Mouse (Mus musculus) NIH3T3 (cell line): ENCODE data around the gene Ttc28.
A peak's percentile ranks its signal among the peaks of the same experiment; 100 is the strongest.

Source experiments
- DNase-seq: peaks from one replicate; pipeline ENCODE4 v3.0.0-alpha.2; 2012; ENCODE audit warnings: low read depth

Ttc28 gene

DNA sequence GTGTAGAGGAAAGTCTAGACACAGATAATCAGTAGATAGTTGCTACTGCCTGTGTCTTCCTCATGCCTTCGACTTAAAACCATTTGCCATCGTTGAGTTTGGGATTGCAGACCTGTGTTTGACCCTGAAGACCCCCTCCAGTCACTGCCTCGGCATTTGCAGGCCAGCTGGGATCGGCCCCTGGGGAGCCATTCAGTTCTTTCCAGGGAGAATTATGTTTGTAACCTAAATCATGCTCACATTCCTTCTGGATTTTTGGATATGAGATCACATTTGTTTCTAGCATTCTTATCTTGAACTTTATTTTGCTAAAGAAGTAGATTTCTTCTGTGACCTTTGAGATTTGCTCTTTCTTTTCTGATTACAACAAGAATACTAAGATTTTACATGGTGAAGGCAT is 80.5 kb downstream of the Ttc28 start:
- peak; percentile 39 for DNase-seq

GRCm38 (mm10) chr5:110960890-110961289 is 81.3 kb downstream of the Ttc28 start:
- no peak for DNase-seq

DNA sequence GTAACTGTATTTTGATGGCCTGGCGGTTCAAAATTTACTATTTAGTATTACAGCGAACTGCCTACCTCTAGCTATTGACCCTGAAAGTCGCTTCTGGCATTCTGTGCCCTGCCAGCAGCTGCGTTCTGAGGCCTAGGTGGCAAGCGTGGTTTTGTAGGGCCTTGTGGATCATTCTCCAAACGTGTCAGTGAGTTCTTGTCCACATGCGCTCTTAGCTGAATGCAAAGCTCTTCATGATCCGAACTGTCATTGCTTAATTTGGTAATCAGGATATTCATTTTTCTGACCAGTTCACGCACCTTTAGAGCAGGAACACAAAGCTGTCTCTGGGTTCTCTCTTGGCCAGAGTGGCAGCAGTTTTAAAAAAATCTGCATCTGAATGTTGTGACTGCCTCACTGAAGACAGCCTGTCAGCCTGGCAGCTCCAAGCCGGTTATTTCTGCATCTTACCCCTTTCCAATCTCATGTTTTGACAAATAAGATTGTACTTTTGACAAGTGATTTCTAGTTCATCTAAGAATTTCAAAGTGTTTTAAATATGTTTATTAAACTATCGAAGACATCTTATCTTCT is 88.0 kb downstream of the Ttc28 start:
- DNase-seq = no peak

DNA sequence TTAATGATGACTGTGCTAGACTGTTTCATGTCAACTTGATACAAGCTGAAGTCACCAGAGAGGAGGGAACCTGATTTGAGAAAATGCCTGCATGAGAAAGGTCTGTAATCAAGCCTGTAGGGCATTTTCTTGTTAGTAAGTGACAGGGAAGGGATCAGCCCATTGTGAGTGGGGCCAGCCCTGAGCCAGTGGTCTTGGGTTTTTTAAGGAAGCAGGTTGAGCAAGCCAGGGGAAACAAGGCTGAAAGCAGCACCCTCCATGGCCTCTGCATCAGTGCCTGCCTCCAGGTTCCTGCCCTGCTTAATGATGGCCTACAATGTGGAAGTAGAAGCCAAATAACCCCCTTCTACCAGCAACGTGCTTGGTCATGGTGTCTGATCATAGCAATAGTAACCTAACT is 89.0 kb downstream of the Ttc28 start:
- no peak for DNase-seq

GRCm38 (mm10) chr5:110970162-110970780 is 90.7 kb downstream of the Ttc28 start:
- peak; percentile 25 for DNase-seq

DNA sequence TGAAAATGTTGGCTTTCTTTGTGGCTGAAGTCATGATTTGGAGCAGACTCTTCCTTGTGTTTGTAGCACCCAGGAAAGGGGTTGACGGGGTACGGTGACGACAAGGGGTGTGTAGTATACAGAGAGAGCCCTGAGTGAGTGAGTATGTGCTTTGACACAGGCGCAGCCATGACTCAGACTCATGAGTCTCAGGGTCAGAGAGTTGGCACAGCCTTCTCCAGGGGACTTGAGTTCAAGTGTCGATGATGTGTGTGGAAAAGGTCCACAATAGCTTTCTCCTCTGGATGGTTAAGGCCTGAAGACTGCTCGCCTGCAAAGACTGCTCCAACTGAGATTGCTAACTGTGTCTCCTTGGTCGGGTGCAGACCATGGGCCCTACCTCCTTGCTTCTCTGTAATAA is 97.1 kb downstream of the Ttc28 start:
- DNase-seq = peak; percentile 24

DNA sequence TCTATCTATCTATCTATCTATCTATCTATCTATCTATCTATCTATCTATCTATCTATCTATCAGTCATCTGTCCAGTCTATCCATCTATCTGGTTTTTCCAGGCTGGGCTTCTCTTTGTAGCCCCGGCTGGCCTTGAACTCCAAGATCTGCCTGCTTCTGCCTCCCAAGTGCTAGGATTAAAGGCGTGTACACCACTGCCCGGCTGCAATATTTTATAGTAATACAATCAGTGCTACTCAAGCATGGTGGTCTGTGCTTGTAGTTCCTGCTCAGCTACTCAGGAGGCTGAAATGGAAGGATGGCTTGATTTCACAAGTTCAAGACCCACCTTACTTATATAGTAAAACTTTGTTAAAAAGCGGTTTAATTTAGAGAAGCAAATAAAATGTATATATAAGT is 98.2 kb downstream of the Ttc28 start:
- DNase-seq = no peak

DNA sequence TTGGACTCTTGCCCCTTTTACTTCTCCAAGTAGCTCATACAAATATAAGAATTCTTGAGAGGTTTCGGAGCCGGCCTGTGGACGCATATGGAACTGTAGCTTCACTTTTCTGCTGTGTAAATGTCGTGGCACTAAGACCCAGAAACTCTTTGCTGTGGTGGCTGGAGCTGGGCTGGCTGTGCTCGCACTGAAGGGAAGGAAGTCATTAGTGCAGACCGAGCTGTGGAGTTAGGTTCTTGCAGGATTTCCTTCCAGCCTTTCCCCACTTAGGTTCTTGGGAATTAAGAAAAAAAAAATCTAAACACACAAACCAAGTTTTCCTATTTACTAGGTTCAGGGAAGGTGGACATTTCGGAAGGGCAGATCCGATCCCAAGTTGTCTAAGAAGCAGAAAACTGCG is 98.9 kb downstream of the Ttc28 start:
- peak; percentile 88 for DNase-seq

- DNase-seq = peak; percentile 59
Observed at GRCm38 (mm10) chr5:110979011-110979860, 99.6 kb downstream of the Ttc28 start.

DNA sequence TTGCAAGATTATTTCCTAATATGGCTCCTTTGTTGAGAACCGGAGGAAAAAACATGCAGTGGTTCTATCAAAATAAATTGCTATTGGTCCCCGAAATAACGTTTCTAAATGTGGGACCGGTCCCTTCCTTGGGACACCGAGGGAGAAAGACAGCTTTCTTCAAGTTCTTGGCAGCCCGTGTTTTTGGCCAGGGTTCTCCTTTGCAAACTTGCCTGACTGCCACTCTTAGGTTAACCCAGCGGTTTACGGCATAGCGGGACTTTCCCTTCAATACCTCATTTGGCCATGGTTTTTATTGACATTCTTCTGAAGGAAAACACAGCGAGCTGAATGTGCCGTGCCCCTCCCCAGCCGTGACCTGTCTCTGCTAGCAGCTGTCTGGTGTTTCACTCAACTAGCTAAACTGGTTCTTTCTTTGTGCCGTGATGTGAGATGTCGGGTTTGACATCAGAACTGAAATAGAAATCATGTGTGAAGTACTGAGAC is 100.3 kb downstream of the Ttc28 start:
- DNase-seq = peak; percentile 64

DNA sequence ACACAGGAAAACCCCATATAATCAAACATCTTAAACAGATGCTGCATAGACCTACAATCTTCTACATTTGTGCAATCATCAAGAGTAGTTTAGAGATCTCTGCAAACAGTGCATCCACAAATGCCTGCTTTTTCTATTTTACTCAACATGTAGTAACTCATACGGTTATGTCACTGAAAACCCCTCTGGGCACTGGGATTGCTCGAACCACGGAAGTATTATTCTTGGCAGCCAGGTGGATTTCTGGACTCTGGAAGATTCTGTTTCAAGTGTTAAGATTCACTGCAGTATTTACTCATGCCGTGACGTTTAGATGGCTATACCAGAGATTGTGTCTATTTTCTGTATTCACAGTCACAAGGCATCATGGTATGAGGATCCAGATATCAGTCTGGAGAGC is 101.0 kb downstream of the Ttc28 start:
- peak; percentile 60 for DNase-seq

- peak; percentile 25 for DNase-seq
Observed at GRCm38 (mm10) chr5:110982436-110982835, 102.8 kb downstream of the Ttc28 start.

DNA sequence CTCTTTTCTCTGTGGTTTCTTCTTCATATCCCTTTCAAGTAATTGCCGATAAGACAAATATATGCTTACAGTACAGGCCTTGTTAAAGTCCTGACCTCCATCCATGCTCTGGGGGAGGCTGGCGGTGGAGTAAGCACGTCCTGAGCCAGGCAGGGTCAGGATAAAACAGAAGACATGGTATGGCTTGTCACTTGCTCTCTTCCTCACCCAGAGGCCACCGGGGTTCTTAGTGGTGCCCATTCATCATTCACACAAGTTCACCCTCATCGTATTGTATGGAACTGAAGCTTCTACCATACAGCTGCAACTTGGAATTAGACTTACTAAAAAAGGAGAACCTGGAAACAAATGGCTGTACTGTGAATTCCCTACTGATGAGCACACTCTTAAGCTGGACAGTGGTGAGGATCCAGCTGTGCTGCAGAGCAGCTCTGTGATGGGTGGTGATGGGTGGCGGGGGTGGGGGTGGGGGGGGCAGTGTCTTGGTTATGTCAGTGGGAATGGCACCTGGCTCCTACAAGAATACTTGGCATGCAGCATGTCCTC is 104.6 kb downstream of the Ttc28 start:
- no peak for DNase-seq

GRCm38 (mm10) chr5:110996835-110997539 is 117.4 kb downstream of the Ttc28 start:
- DNase-seq = no peak

GRCm38 (mm10) chr5:110997692-110998091 is 118.1 kb downstream of the Ttc28 start:
- DNase-seq = no peak

GRCm38 (mm10) chr5:110998298-110998697 is 118.7 kb downstream of the Ttc28 start:
- no peak for DNase-seq

DNA sequence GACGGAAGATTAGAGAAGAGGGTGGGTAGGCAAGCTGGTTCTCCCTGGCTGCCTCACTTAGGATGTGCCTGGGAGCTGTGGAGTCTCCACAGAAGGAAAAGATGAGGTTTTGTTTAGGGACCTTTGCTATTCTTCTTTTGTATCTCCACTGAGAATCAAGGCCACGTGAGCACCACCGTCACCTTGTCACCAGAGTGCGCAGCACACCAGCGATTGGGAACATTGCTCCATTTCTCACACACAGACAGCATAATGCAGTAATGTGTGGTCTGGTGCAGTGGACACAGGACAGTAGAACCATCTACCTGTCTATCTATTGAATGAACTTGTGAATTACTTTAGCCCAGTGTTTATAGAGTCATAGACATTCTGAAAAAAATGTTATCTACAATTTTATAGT is 121.3 kb downstream of the Ttc28 start:
- DNase-seq = no peak

GRCm38 (mm10) chr5:111003220-111003619 is 123.6 kb downstream of the Ttc28 start:
- no peak for DNase-seq

GRCm38 (mm10) chr5:111003750-111004149 is 124.1 kb downstream of the Ttc28 start:
- no peak for DNase-seq

DNA sequence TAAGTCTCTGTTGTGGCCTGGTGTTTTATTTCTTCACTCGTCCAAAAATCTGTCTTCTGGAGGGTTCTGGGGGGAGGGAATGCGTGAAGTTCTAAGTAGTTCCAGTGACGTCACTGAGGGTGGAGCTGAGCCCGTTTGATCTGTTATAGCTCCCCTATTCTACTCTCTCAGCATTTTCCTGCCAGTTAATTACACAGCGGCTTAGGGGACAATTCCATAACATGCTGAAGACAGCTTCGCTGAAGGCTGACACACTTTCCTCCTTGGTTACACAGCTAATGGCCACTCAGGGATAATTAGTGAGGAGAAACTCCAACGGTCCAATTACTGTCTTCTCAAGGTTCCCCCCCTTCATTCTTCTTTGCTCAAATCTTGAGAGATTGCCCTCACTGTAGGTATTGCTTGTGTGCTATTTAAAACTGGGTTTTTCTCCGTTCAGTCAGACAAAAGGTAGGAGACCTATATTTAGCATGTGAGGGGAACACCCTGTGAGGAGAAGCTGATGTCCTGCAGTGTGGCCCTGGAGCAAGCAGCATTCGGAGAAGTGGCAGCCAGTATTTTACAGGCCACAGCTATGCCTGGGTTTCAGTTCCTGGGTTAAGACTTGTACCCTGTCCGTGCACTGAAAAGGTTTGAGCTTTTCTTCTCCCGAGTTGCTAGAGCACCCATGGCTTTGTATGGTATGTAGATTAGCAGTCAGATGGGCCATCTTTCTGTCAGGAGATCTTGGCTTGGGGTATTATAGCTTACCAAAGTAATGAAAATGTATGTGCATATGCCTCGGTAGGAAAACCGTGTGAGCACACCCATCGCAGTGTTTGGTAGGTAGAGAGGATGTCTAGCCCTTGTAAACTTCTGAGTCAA is 126.9 kb downstream of the Ttc28 start:
- DNase-seq = no peak

GRCm38 (mm10) chr5:111007136-111007500 is 127.5 kb downstream of the Ttc28 start:
- peak; percentile 76 for DNase-seq
